Mouse (Mus musculus) stomach, postnatal 0 days (tissue): ENCODE measurements around the gene Tgfbr1. TPM values are rescaled to one million over a fixed set of nuclear protein-coding genes. Genes with fewer than 3 reads are reported as not detected.

Experiments used
- ATAC-seq: fragments of 200-750 bp; cut with Nextera tagmentation; 2 replicates; pipeline ENCODE4 v1.8.0; 2017; ENCODE audit not compliant: low FRiP score, low TSS enrichment
- DNase-seq: peaks from one replicate; pipeline ENCODE4 v3.0.0-alpha.2; 2016; ENCODE audit warnings: low spot score
- H3K27ac ChIP-seq: fragments of 300-500 bp; sonication (generic); replicated peaks from 2 replicates; pipeline ENCODE4 v1.5.1; 2014; ENCODE audit warnings: mild to moderate bottlenecking, control low read depth
- H3K27me3 ChIP-seq: fragments of 300-500 bp; sonication (generic); 2 replicates; pipeline ENCODE4 v1.6.1; 2014; ENCODE audit warnings: low read length; ENCODE audit not compliant: control insufficient read depth, insufficient read depth
- H3K36me3 ChIP-seq: fragments of 300-500 bp; sonication (generic); 2 replicates; pipeline ENCODE4 v1.6.1; 2014; ENCODE audit warnings: low read length, mixed read lengths; ENCODE audit not compliant: control insufficient read depth, insufficient read depth
- H3K4me1 ChIP-seq: fragments of 300-500 bp; sonication (generic); replicated peaks from 2 replicates; pipeline ENCODE4 v1.6.1; 2014; ENCODE audit warnings: antibody characterized with exemption; ENCODE audit not compliant: control insufficient read depth, insufficient read depth
- H3K4me2 ChIP-seq: fragments of 300-500 bp; sonication (generic); replicated peaks from 2 replicates; pipeline ENCODE4 v1.6.1; 2014; ENCODE audit warnings: low read depth, mild to moderate bottlenecking, control low read depth, moderate library complexity
- H3K4me3 ChIP-seq: fragments of 300-500 bp; sonication (generic); 2 replicates; pipeline ENCODE4 v1.5.1; 2014; ENCODE audit warnings: low read depth, low read length, control low read depth
- H3K9ac ChIP-seq: fragments of 300-500 bp; sonication (generic); 2 replicates; pipeline ENCODE4 v1.6.1; 2014; ENCODE audit warnings: mild to moderate bottlenecking, low read length, control low read depth, mixed read lengths
- H3K9me3 ChIP-seq: fragments of 300-500 bp; sonication (generic); 2 replicates; pipeline ENCODE4 v1.6.1; 2016; ENCODE audit warnings: low read length; ENCODE audit not compliant: control insufficient read depth
- CTCF ChIP-seq: IDR thresholded peaks from 2 replicates; pipeline ENCODE4 v1.5.1; 2016; ENCODE audit warnings: antibody characterized with exemption, low read depth, mild to moderate bottlenecking, moderate library complexity
- EP300 ChIP-seq: optimal IDR thresholded peaks from 2 replicates; pipeline ENCODE3; 2016; ENCODE audit warnings: antibody characterized with exemption
- WGBS: fragments of 180-500 bp; shearing (Covaris S2); extraction: QIAGEN DNeasy Blood & Tissue Kit; methylation state at CpG from one replicate; pipeline ENCODE4 v1.1.7; 2014; 5-methylcytosine and 5-hydroxymethylcytosine counted together
- polyA plus RNA-seq: library from polyadenylated mRNA; unstranded; fragments of >200 nt; fragmentation: Nextera tagmentation; extraction: Ambion mirVana; gene quantifications from 2 replicates; pipeline ENCODE4 v1.2.1, GENCODE M21; 2015

Tgfbr1 gene
- polyA plus RNA-seq, 1 experiment from 2014 or later = 8.7 TPM

- Histone ChIP-seq H3K4me2 (no peak overlapping the region), H3K4me1 (no peaks in the 10 kb centered on the region), H3K36me3 (no peaks in the 10 kb centered on the region), H3K4me3 (no peak overlapping the region), H3K27ac (no peak overlapping the region), H3K27me3 (no peaks in the 10 kb centered on the region), H3K9me3 (no peaks in the 10 kb centered on the region), H3K9ac (no peak overlapping the region)
- no peak for ATAC-seq
- DNase-seq = no peak
- WGBS = 88% methylated on average over 5 of the region's 5 CpGs
- no peak for TF ChIP-seq EP300
- TF ChIP-seq CTCF = no peak
Observed at GRCm38 (mm10) chr4:47431081-47431480, 78.1 kb downstream of the Tgfbr1 start.

GRCm38 (mm10) chr4:47432766-47433165, 79.7 kb downstream of the Tgfbr1 start:
- TF ChIP-seq EP300 (no peak), CTCF (no peak)
- H3K27ac ChIP-seq = no peak overlapping the region
- H3K27me3 ChIP-seq = no peaks in the 10 kb centered on the region
- WGBS = 88% methylated on average over 7 of the region's 7 CpGs
- no peak overlapping the region for H3K9ac ChIP-seq
- H3K36me3 ChIP-seq = no peaks in the 10 kb centered on the region
- H3K4me2 ChIP-seq = no peak overlapping the region
- no peak overlapping the region for H3K4me3 ChIP-seq
- DNase-seq (no peak), ATAC-seq (no peak)
- no peaks in the 10 kb centered on the region for H3K4me1 ChIP-seq
- H3K9me3 ChIP-seq = no peaks in the 10 kb centered on the region

- Histone ChIP-seq H3K4me2 (no peak overlapping the region), H3K4me1 (no peaks in the 10 kb centered on the region), H3K4me3 (no peak overlapping the region), H3K27me3 (no peaks in the 10 kb centered on the region), H3K36me3 (no peaks in the 10 kb centered on the region), H3K9me3 (no peaks in the 10 kb centered on the region), H3K27ac (no peak overlapping the region), H3K9ac (no peak overlapping the region)
- DNase-seq = no peak
- ATAC-seq = no peak
- WGBS = 80% methylated on average over 12 of the region's 12 CpGs
- no peak for TF ChIP-seq CTCF
- TF ChIP-seq EP300 = no peak
Observed at GRCm38 (mm10) chr4:47435131-47435530, 82.1 kb downstream of the Tgfbr1 start.

GRCm38 (mm10) chr4:47435566-47436360, 82.7 kb downstream of the Tgfbr1 start:
- Histone ChIP-seq H3K9ac (no peak overlapping the region), H3K4me3 (no peak overlapping the region)
- 43% methylated on average over 28 of the region's 28 CpGs for WGBS

GRCm38 (mm10) chr4:47437365-47438340, 84.6 kb downstream of the Tgfbr1 start:
- peak; percentile 83 for DNase-seq
- TF ChIP-seq EP300 = no peak
- TF ChIP-seq CTCF = peak; percentile 93
- Histone ChIP-seq H3K36me3 (no peaks in the 10 kb centered on the region), H3K27me3 (no peaks in the 10 kb centered on the region), H3K27ac (peak overlapping the region; percentile 67; the same call in 1 of the 2 replicates), H3K9me3 (no peaks in the 10 kb centered on the region), H3K9ac (peak overlapping the region; percentile 66), H3K4me2 (peak overlapping the region; percentile 98), H3K4me1 (no peaks in the 10 kb centered on the region), H3K4me3 (peak overlapping the region; percentile 58)
- under 1% methylated on average over 33 of the region's 33 CpGs for WGBS
- peak; percentile 82 for ATAC-seq

More at GRCm38 (mm10) chr4:47435566-47436360, 82.7 kb downstream of the Tgfbr1 start:
- H3K4me2 ChIP-seq = peak overlapping the region; percentile 31; the same call in 1 of the 2 replicates
- no peak for DNase-seq
- H3K9me3 ChIP-seq = no peaks in the 10 kb centered on the region
- ATAC-seq = no peak
- H3K36me3 ChIP-seq = no peaks in the 10 kb centered on the region
- TF ChIP-seq EP300 = no peak
- no peak for TF ChIP-seq CTCF
- H3K27ac ChIP-seq = no peak overlapping the region
- H3K4me1 ChIP-seq = no peaks in the 10 kb centered on the region
- H3K27me3 ChIP-seq = no peaks in the 10 kb centered on the region
